Mouse (Mus musculus): ENCODE results near the gene Dolk. TPM values are rescaled to one million over a fixed set of nuclear protein-coding genes. Genes with fewer than 3 reads are reported as not detected.

Dolk gene
- polyA plus RNA-seq (2015; fragmentation: Nextera tagmentation; extraction: Ambion mirVana): 14.0 and 14.4 TPM in 2 replicates

DNA sequence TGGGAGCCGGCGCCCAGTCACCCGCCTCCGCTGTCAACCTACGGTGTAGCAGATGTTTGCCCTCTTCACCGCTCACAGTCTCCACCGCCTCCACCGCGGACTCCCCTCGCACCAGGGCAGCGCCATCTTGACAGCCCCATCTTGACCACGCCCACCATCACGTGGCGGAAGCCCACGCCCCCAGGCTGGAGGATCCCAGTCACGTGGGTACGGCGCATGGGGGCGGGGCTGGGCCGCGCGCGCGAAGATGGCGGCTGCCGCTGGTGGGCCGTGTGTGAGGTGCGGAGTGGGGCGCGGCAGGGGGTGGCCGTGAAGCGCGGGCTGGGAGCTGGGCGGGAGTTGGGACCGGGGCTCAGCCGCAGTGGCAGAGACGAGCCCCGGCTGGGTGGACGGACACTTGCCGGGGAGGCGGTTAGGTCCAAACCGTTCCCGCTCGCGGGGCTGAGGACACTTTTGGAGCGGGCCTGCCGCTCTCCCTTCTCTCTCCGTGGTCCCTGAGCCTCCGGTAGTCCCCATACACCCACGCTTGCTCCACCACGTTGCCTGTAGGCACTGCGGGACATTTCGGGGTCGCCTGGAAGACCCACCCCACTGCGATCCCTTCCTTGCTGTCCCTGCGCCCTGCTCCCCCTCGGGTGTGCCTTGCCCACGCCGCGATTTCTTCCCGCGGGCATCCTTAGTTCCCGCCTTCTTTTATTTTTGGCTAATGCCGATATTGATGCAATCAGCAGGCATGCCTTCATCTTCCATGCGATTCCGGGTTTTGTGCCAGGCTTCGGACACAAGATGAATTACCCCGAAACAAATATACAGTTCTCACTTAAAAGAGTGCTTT lies at the start of gene Dolk, which contains the start of gene Nup188:
Dolk (minus strand) TSS at position 143 of the 835 bp plus-strand sequence.
Nup188 (plus strand) TSS at position 206 of the 835 bp plus-strand sequence.
- WGBS (ENCODE audit: insufficient replicate concordance): under 1% methylated on average over 63 of the region's 68 CpGs
- peaks cover 43% of the 10 kb centered on the region for H3K4me1 ChIP-seq (replicated peaks)
- peak; percentile 86 for ATAC-seq (ENCODE audit: low read depth)

DNA sequence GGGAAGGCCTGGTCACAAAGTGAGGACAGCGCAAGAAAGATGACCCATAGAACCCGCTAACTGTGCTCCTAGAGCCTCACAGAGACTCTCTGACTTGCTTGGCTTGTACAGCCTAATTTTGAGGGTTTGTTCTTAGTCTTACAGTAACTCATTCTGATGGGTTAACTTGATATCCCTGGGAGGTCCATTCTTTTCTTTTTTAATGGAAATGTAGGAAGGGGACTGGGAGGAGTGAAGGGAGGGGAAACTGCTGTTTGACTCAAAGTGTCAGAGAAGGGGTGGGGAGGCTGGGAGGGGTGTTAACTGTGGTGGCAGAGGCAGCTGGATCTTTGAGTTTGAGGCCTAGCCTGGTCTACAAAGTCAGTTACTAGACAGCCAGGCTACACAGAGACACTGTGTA lies 49.2 kb upstream of the Dolk start:
- ATAC-seq (ENCODE audit: low read depth) (no peak), DNase-seq (no peak)
- no peaks in the 10 kb centered on the region for H3K27me3 ChIP-seq
- H3K4me1 ChIP-seq (replicated peaks): no peaks in the 10 kb centered on the region
- H3K4me2 ChIP-seq: no peak overlapping the region
- H3K9me3 ChIP-seq (replicated peaks): no peaks in the 10 kb centered on the region
- no peak overlapping the region for H3K27ac ChIP-seq
- WGBS (ENCODE audit: insufficient replicate concordance): 93% methylated on average over 2 of the region's 2 CpGs
- no peak overlapping the region for H3K9ac ChIP-seq
- H3K4me3 ChIP-seq (replicated peaks): no peak overlapping the region
- H3K36me3 ChIP-seq: peaks cover 98% of the 10 kb centered on the region

More for the DNA sequence above, at the start of gene Dolk, which contains the start of gene Nup188:
- Histone ChIP-seq H3K36me3 (peaks cover 11% of the 10 kb centered on the region; the same call in 1 of the 2 replicates), H3K4me3 (replicated peaks) (peak within 1 kb of the TSS; percentile 90), H3K9me3 (replicated peaks) (no peaks in the 10 kb centered on the region), H3K4me2 (peak within 1 kb of the TSS; percentile 96), H3K27me3 (no peaks in the 10 kb centered on the region), H3K9ac (peak within 1 kb of the TSS; percentile 89), H3K27ac (peak within 1 kb of the TSS; percentile 84)
- DNase-seq: peak; percentile 96

DNA sequence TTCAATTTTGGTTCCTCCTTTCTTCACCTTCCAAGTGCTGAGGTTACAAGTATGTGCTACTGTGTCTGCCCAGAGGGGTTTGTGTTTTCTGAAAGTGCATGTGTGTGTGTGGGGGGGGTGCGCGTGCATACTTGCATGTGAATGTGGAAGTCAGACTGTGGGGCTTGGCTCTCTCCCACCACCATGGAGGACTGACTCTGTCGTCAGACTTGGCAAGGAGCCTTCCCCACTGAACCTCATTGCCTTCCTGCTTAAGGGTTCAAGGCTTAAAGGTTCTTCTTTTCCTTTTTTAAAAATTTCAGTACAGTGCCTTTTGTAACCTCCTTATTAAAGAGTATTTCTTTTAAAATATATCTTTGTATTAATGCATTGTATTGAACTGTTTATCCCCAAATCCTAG lies 42.7 kb upstream of the Dolk start:
- WGBS (ENCODE audit: insufficient replicate concordance): 90% methylated on average over 3 of the region's 3 CpGs
- Histone ChIP-seq H3K9ac (no peak overlapping the region), H3K27ac (no peak overlapping the region), H3K27me3 (no peaks in the 10 kb centered on the region), H3K9me3 (replicated peaks) (no peaks in the 10 kb centered on the region), H3K4me2 (no peak overlapping the region), H3K36me3 (peaks cover 98% of the 10 kb centered on the region), H3K4me3 (replicated peaks) (no peak overlapping the region), H3K4me1 (replicated peaks) (no peaks in the 10 kb centered on the region)
- no peak for ATAC-seq (ENCODE audit: low read depth)
- DNase-seq: no peak

DNA sequence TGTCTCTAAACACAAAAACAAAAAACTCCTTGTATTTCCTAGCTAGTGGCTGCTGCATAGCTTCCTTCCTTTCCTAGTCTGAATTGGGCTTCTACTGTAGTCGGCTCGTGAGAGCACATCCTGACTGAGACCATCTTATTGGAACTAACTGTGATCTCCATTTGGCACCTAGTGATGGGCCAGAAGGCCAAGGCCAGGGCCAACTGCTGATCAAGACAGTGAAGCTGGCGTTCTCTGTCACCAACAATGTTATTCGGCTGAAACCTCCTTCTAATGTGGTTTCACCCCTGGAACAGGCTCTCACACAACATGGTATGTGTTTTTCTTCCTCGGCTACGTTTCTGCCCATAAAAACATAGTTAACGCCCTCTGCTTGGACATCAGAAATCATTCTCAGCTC lies 41.1 kb upstream of the Dolk start:
- no peak overlapping the region for H3K9ac ChIP-seq
- no peaks in the 10 kb centered on the region for H3K4me1 ChIP-seq (replicated peaks)
- no peaks in the 10 kb centered on the region for H3K27me3 ChIP-seq
- 84% methylated on average over 7 of the region's 7 CpGs for WGBS (ENCODE audit: insufficient replicate concordance)
- no peak for DNase-seq
- no peak overlapping the region for H3K4me3 ChIP-seq (replicated peaks)
- H3K9me3 ChIP-seq (replicated peaks): no peaks in the 10 kb centered on the region
- peaks cover 98% of the 10 kb centered on the region for H3K36me3 ChIP-seq
- H3K4me2 ChIP-seq: no peak overlapping the region
- ATAC-seq (ENCODE audit: low read depth): no peak
- no peak overlapping the region for H3K27ac ChIP-seq

DNA sequence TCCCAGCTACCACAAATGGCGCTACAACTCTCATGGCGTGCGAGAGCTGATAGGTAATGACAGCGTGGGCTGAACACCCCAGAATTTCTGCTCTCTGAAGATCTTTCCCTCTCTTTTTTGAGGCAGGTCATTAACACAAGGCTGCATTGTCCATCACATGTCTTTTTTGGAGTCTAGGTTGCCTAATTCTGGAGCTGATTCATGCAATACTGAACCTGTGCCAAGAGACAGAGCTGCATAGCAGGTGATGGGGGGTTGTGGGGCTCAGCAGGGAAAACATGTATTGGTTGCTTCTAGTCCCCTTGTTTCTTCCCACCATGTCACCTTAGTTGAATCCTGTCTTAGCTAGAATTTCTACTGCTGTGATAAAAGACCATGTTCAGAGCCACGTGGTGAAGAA lies 39.2 kb upstream of the Dolk start:
- no peak for DNase-seq
- no peak overlapping the region for H3K4me3 ChIP-seq (replicated peaks)
- no peaks in the 10 kb centered on the region for H3K9me3 ChIP-seq (replicated peaks)
- peaks cover 96% of the 10 kb centered on the region for H3K36me3 ChIP-seq
- no peak for ATAC-seq (ENCODE audit: low read depth)
- no peaks in the 10 kb centered on the region for H3K27me3 ChIP-seq
- H3K9ac ChIP-seq: no peak overlapping the region
- no peak overlapping the region for H3K4me2 ChIP-seq
- WGBS (ENCODE audit: insufficient replicate concordance): 84% methylated on average over 5 of the region's 5 CpGs
- H3K4me1 ChIP-seq (replicated peaks): no peaks in the 10 kb centered on the region
- H3K27ac ChIP-seq: no peak overlapping the region

DNA sequence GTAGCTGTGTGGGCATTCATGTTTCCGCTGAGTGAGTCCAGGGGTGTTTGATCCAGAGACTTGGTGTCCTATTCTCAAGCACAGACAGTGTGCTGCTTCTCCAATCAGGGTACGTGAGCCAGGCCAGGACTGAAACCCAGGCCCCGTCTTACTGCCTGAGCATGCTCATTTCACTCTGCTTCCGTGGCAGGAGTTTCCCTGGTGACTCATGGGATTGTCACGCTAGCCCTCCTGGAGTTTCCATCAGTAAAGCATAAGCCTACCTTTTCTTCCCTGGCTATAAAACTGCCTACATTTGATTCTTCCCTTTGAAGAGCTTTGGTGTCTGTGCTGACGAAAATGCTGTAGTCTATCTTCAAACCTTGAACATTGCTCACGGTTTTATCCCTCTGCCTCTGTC lies 37.0 kb upstream of the Dolk start:
- no peak overlapping the region for H3K4me2 ChIP-seq
- H3K36me3 ChIP-seq: peaks cover 92% of the 10 kb centered on the region
- H3K27ac ChIP-seq: no peak overlapping the region
- no peak overlapping the region for H3K4me3 ChIP-seq (replicated peaks)
- H3K4me1 ChIP-seq (replicated peaks): no peaks in the 10 kb centered on the region
- H3K9me3 ChIP-seq (replicated peaks): no peaks in the 10 kb centered on the region
- ATAC-seq (ENCODE audit: low read depth): no peak
- no peaks in the 10 kb centered on the region for H3K27me3 ChIP-seq
- no peak overlapping the region for H3K9ac ChIP-seq
- 87% methylated on average over 7 of the region's 7 CpGs for WGBS (ENCODE audit: insufficient replicate concordance)
- DNase-seq: no peak

DNA sequence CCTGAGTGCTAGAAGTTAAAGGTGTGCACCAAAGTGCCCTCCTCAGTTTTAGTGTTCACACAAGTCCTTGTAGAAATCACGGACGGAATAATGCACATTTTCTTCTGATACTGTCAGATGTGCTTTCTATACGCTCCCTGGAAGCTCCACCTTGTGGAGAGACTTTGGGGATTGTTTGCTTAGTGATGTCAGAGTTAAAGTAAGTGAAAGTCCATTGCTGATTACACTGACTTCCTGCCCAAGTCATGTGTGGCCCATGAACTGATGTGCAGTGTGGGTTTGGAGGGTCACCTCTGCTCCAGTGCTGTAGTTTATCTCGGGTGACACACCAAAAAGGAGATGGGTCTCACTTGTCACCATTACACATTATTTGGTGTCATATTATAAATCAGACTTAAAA lies 33.1 kb upstream of the Dolk start:
- no peaks in the 10 kb centered on the region for H3K4me1 ChIP-seq (replicated peaks)
- no peak overlapping the region for H3K9ac ChIP-seq
- no peaks in the 10 kb centered on the region for H3K9me3 ChIP-seq (replicated peaks)
- peak; percentile 62 for ATAC-seq (ENCODE audit: low read depth)
- no peak for DNase-seq
- no peaks in the 10 kb centered on the region for H3K27me3 ChIP-seq
- no peak overlapping the region for H3K4me2 ChIP-seq
- 76% methylated on average over 4 of the region's 4 CpGs for WGBS (ENCODE audit: insufficient replicate concordance)
- H3K36me3 ChIP-seq: peaks cover 91% of the 10 kb centered on the region
- H3K4me3 ChIP-seq (replicated peaks): no peak overlapping the region
- H3K27ac ChIP-seq: no peak overlapping the region

DNA sequence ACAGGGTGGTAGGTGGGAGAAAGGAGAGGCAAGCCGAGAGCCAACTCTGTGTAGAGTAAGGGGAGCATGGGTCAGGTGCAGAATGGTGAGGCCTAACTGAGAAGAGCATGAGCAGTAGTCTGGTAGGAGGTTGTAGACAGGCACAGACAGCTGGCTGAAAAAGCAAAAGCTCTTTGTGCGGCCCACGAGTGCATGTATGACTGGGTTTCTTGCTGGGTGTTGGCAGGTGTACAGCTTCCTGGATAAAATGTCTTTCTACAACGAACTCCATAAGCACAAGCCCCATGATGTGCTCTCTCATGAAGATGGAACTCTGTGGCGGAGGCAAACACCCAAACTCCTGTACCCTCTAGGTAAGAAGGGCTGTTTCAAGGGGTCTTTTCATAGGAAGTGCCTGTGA lies 30.8 kb upstream of the Dolk start:
- ATAC-seq (ENCODE audit: low read depth) (no peak), DNase-seq (no peak)
- H3K4me3 ChIP-seq (replicated peaks): no peak overlapping the region
- H3K9me3 ChIP-seq (replicated peaks): no peaks in the 10 kb centered on the region
- 81% methylated on average over 5 of the region's 5 CpGs for WGBS (ENCODE audit: insufficient replicate concordance)
- no peak overlapping the region for H3K4me2 ChIP-seq
- no peaks in the 10 kb centered on the region for H3K4me1 ChIP-seq (replicated peaks)
- no peaks in the 10 kb centered on the region for H3K27me3 ChIP-seq
- no peak overlapping the region for H3K27ac ChIP-seq
- H3K36me3 ChIP-seq: peaks cover 90% of the 10 kb centered on the region
- no peak overlapping the region for H3K9ac ChIP-seq

DNA sequence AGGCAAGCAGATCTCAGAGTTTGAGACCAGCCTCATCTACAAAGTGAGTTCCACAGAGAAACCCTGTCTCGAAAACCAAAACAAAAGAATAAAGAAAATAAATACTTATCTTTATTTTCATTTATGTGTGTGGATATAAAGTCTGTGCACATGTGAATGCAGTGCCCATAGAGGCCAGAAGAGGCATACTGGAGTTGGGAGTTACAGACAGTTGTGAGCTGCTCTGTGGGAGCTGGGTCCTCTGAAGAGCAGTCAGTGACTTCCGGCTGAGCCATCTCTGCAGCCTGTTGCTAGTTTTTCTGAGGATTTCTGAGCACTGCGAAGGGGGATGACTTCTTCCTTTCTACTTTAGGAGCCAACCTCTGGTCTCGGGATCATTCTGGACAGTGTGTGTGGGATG lies 30.0 kb upstream of the Dolk start:
- H3K36me3 ChIP-seq: peaks cover 89% of the 10 kb centered on the region
- no peak overlapping the region for H3K4me2 ChIP-seq
- DNase-seq (no peak), ATAC-seq (ENCODE audit: low read depth) (no peak)
- no peaks in the 10 kb centered on the region for H3K4me1 ChIP-seq (replicated peaks)
- H3K9ac ChIP-seq: no peak overlapping the region
- no peaks in the 10 kb centered on the region for H3K27me3 ChIP-seq
- 80% methylated on average over 4 of the region's 4 CpGs for WGBS (ENCODE audit: insufficient replicate concordance)
- H3K27ac ChIP-seq: no peak overlapping the region
- no peak overlapping the region for H3K4me3 ChIP-seq (replicated peaks)
- no peaks in the 10 kb centered on the region for H3K9me3 ChIP-seq (replicated peaks)

DNA sequence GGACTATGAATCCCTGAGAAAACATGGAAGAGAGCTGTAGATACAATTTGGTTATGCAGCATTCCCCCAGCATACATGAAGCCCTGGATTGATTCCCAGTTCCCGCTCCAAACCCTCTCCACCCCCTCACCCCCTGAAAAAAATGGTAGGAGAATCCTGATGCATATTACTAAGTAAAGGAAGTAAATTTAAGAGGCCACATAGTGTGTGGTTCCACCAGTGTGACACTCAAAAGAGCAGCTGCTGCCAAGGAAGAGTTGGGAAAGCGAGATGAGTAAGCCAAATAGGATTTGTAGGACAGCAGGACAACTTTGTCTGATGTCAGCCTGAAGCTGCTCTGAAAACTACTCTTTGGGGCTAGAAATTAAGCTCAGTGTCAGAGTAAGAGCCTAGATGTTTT lies 25.3 kb upstream of the Dolk start:
- no peak for DNase-seq
- 80% methylated on average over 2 of the region's 2 CpGs for WGBS (ENCODE audit: insufficient replicate concordance)

DNA sequence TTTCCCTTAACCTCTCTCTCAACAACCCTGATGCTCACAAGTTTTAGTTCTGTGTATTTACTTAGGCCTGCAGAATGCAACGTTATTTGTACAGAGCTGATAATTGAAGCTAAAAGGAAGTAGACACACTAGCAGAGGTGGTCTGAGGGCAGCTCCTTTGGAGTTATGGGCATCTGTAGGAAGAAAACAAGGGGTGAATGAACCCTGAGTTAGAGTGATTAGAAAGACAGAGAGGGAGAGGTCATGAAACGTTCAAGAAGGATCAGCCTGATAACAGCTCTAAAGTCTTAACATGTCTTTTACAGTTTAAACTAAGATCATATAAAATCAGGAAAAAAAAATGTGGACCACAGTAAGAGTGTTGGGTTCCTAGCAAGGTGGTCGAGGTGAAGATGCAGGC lies 23.2 kb upstream of the Dolk start:
- no peaks in the 10 kb centered on the region for H3K9me3 ChIP-seq (replicated peaks)
- no peaks in the 10 kb centered on the region for H3K27me3 ChIP-seq
- no peak overlapping the region for H3K4me3 ChIP-seq (replicated peaks)
- H3K27ac ChIP-seq: 0 out of 2 replicates have a peak overlapping the region, but pooled peaks have one; percentile 16
- no peak overlapping the region for H3K4me2 ChIP-seq
- no peak overlapping the region for H3K9ac ChIP-seq
- ATAC-seq (ENCODE audit: low read depth) (peak; percentile 36), DNase-seq (no peak)
- H3K36me3 ChIP-seq: peaks cover 96% of the 10 kb centered on the region
- 46% methylated on average over 3 of the region's 3 CpGs for WGBS (ENCODE audit: insufficient replicate concordance)
- H3K4me1 ChIP-seq (replicated peaks): peaks cover 11% of the 10 kb centered on the region

More for the DNA sequence above, 25.3 kb upstream of the Dolk start:
- H3K4me2 ChIP-seq: no peak overlapping the region
- no peaks in the 10 kb centered on the region for H3K27me3 ChIP-seq
- peaks cover 95% of the 10 kb centered on the region for H3K36me3 ChIP-seq
- no peaks in the 10 kb centered on the region for H3K9me3 ChIP-seq (replicated peaks)
- H3K9ac ChIP-seq: no peak overlapping the region
- ATAC-seq (ENCODE audit: low read depth): no peak
- no peak overlapping the region for H3K27ac ChIP-seq
- H3K4me1 ChIP-seq (replicated peaks): peaks cover 11% of the 10 kb centered on the region
- H3K4me3 ChIP-seq (replicated peaks): no peak overlapping the region

DNA sequence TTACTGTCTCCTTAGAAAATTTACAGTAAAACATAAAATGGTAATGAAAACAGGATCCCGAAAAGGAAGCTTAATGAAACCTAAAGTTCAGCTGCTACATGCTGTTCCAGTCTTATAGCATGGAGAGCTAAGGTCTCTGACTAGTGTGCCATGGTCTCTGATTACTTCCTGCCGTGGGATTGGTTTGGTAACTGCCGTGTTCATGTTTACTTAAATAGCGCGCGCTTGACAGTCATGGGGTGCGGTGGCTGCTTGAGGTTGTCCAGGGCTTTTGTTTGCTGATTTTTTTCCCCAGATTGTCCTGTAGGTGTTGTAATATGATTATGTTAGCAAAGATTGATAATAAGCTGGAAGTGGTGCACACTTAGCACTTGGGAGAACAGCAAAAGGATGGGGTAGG lies 20.0 kb upstream of the Dolk start:
- ATAC-seq (ENCODE audit: low read depth) (no peak), DNase-seq (no peak)
- Histone ChIP-seq H3K27ac (no peak overlapping the region), H3K9me3 (replicated peaks) (no peaks in the 10 kb centered on the region), H3K9ac (no peak overlapping the region), H3K27me3 (no peaks in the 10 kb centered on the region), H3K4me1 (replicated peaks) (peaks cover 11% of the 10 kb centered on the region), H3K4me3 (replicated peaks) (no peak overlapping the region), H3K36me3 (peaks cover 99% of the 10 kb centered on the region), H3K4me2 (no peak overlapping the region)
- 86% methylated on average over 7 of the region's 7 CpGs for WGBS (ENCODE audit: insufficient replicate concordance)
